Mouse (Mus musculus) cortical plate, adult 2 months (tissue): ENCODE data around the gene Top1.

Experiments
- CTCF ChIP-seq: fragments of 200-500 bp; IDR thresholded peaks from 2 replicates; pipeline ENCODE4 v1.5.1; 2011; ENCODE audit warnings: mild to moderate bottlenecking, control low read depth, low read length; ENCODE audit not compliant: insufficient read depth; ENCODE audit errors: extremely low read depth
- POLR2A ChIP-seq: fragments of 200-500 bp; IDR thresholded peaks from 2 replicates; pipeline ENCODE4 v1.6.1; 2011; ENCODE audit warnings: mild to moderate bottlenecking, low read length, control low read depth; ENCODE audit not compliant: insufficient read depth; ENCODE audit errors: extremely low read depth

DNA sequence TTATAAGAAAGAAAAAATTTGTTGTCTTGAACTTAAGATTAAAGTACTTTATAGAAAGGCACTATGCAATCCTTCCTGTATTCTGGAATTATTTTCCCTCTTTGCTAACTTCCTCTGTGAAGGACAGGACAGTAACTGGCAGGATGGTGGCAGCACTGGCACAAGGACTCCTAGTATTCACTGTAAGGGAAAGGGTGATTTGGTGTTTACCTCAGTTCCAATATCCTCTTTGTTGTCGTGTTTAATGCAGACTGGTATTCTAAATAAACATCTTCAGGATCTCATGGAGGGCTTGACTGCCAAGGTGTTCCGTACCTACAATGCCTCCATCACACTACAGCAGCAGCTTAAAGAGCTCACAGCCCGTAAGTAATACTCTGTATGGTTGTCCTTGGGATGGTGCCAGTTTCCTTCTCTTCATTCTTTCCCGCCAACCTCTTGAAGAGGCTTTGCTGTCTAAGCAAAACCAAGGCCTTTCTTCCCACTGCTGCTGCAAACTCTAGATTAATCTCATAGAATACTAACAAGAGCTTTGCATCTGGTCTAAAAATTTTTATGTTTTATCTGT lies 69.9 kb downstream of the Top1 start:
- TF ChIP-seq CTCF, result peak; percentile 17; the same call in 1 of the 2 replicates
- TF ChIP-seq POLR2A, result no peak
